Mouse (Mus musculus) left cerebral cortex, postnatal 36 days (tissue): ENCODE data around the gene Abca8b. TPM values are rescaled to one million over a fixed set of nuclear protein-coding genes. Genes with fewer than 3 reads are reported as not detected.
"Not testable (repeated sequence)": the region's sequence is repeated elsewhere in the genome, so short reads cannot be mapped to it uniquely, and the experiment has no call there.

Experiments
- DNase-seq, 2 experiments: peaks; one replicate each; pipeline ENCODE4 v3.0.0; 2021 to 2022; ENCODE audit warnings: low spot score in 2 of 2, mixed read lengths in 1 of 2
- intact Hi-C: fragments of 180-260 bp; cut with DNase I; formaldehyde crosslinking; loops from one replicate; pipeline ENCODE4 v1.15.1; 2025
- total RNA-seq, 2 experiments: library from RNA; stranded (reverse); gene quantifications; 2 replicates each; pipeline ENCODE4 v1.2.3; 2021

Gene Abca8b
- total RNA-seq = 10 to 100 TPM; 11.1 to 12.3 TPM

GRCm38 (mm10) chr11:109995624-109996023 is at the start of gene Abca8b:
Gene Abca8b, minus strand, starts transcription at chr11:109995845.
- DNase-seq = peak; percentile 85 to 87
- intact Hi-C loops = no loop called here

GRCm38 (mm10) chr11:110037795-110038194 is 42.1 kb upstream of the Abca8b start:
- no peak for DNase-seq
- intact Hi-C loops = no loop called here

GRCm38 (mm10) chr11:110028913-110029695 is 33.5 kb upstream of the Abca8b start:
- intact Hi-C loops = no loop called here
- DNase-seq = no peak

GRCm38 (mm10) chr11:110010836-110011546 is 15.3 kb upstream of the Abca8b start:
- intact Hi-C loops = no loop called here
- DNase-seq = no peak

- DNase-seq = peak; percentile 36 to 42
- intact Hi-C loops = no loop called here
Observed at GRCm38 (mm10) chr11:109995013-109995412, 632 bp downstream of the Abca8b start.

GRCm38 (mm10) chr11:109994014-109994413 is 1.6 kb downstream of the Abca8b start:
- intact Hi-C loops = no loop called here
- no peak for DNase-seq

- intact Hi-C loops = no loop called here
- DNase-seq = no peak
Observed at GRCm38 (mm10) chr11:109991270-109991669, 4.4 kb downstream of the Abca8b start.

- intact Hi-C loops = no loop called here
Observed at GRCm38 (mm10) chr11:109990256-109990655, 5.4 kb downstream of the Abca8b start.

GRCm38 (mm10) chr11:109988164-109988563 is 7.5 kb downstream of the Abca8b start:
- intact Hi-C loops = no loop called here
- no peak for DNase-seq

More at GRCm38 (mm10) chr11:109990256-109990655, 5.4 kb downstream of the Abca8b start:
- DNase-seq = no peak

GRCm38 (mm10) chr11:109987460-109988072 is 8.1 kb downstream of the Abca8b start:
- DNase-seq, intact Hi-C loops: not testable (repeated sequence)

GRCm38 (mm10) chr11:109981872-109982271 is 13.8 kb downstream of the Abca8b start:
- intact Hi-C loops = no loop called here
- no peak for DNase-seq

GRCm38 (mm10) chr11:109970521-109970920 is 25.1 kb downstream of the Abca8b start:
- intact Hi-C loops = no loop called here
- DNase-seq = no peak

GRCm38 (mm10) chr11:109961495-109962492 is 33.9 kb downstream of the Abca8b start:
- intact Hi-C loops = no loop called here
- DNase-seq = no peak

- no peak for DNase-seq
- intact Hi-C loops = loop anchor here (10.0 kb wide), 1 partner anchor 320 kb away; no protein-coding TSS in a partner anchor
Observed at GRCm38 (mm10) chr11:109955185-109955584, 40.5 kb downstream of the Abca8b start.

GRCm38 (mm10) chr11:109936915-109937314 is 58.7 kb downstream of the Abca8b start:
- intact Hi-C loops = no loop called here
- DNase-seq = no peak

- intact Hi-C loops, DNase-seq: not testable (repeated sequence)
Observed at GRCm38 (mm10) chr11:109933207-109933606, 62.4 kb downstream of the Abca8b start.

- intact Hi-C loops = no loop called here
- no peak for DNase-seq
Observed at GRCm38 (mm10) chr11:109928489-109928888, 67.2 kb downstream of the Abca8b start.

- intact Hi-C loops = no loop called here
- no peak for DNase-seq
Observed at GRCm38 (mm10) chr11:109926718-109927680, 68.6 kb downstream of the Abca8b start.
